Mouse (Mus musculus) spleen, embryonic (tissue): ENCODE measurements around the gene Klk1b9.
"Not testable (repeated sequence)": the region's sequence is repeated elsewhere in the genome, so short reads cannot be mapped to it uniquely, and the experiment has no call there.

Source experiments
- CTCF ChIA-PET: fragments of 350-600 bp; sonication (Branson Sonifier 250); formaldehyde crosslinking; loops from one replicate; lab custom pipeline; 2022; lab: Charles Lee

The Klk1b9 gene

GRCm38 (mm10) chr7:43975761-43976160, at the start of gene Klk1b9:
Gene Klk1b9 (plus strand): TSS chr7:43976061.
- CTCF ChIA-PET: not testable (repeated sequence)

GRCm38 (mm10) chr7:43928521-43928920, 47.3 kb upstream of the Klk1b9 start:
- CTCF ChIA-PET: no interaction called here

- CTCF ChIA-PET: no interaction called here
These were observed 43.5 kb upstream of the Klk1b9 start for GRCm38 (mm10) chr7:43932337-43932736.

GRCm38 (mm10) chr7:43933440-43933839, 42.4 kb upstream of the Klk1b9 start, which contains the start of gene Klk15:
Gene Klk15 (plus strand): TSS chr7:43933740.
- CTCF ChIA-PET: no interaction called here

GRCm38 (mm10) chr7:43934747-43935146, 41.1 kb upstream of the Klk1b9 start:
- CTCF ChIA-PET: no interaction called here

- CTCF ChIA-PET: no interaction called here
These were observed 39.3 kb upstream of the Klk1b9 start for GRCm38 (mm10) chr7:43936551-43936950.

GRCm38 (mm10) chr7:43942293-43942692, 33.6 kb upstream of the Klk1b9 start:
- CTCF ChIA-PET: not testable (repeated sequence)

GRCm38 (mm10) chr7:43944727-43945264, 31.1 kb upstream of the Klk1b9 start:
- CTCF ChIA-PET: no interaction called here

GRCm38 (mm10) chr7:43950364-43950763, 25.5 kb upstream of the Klk1b9 start, which contains the start of gene Klk1b8:
Gene Klk1b8 (plus strand): TSS chr7:43950664.
- CTCF ChIA-PET: no interaction called here

GRCm38 (mm10) chr7:43952703-43953102, 23.2 kb upstream of the Klk1b9 start:
- CTCF ChIA-PET: interaction anchor here (0.6 kb wide), 1 partner anchor 33 kb away, joined by 7 read pairs; no protein-coding TSS in a partner anchor

- CTCF ChIA-PET: no interaction called here
These were observed 9.4 kb upstream of the Klk1b9 start, which contains the start of gene Klk1b1 for GRCm38 (mm10) chr7:43966451-43966850. Gene Klk1b1 (plus strand): TSS chr7:43966751.

- CTCF ChIA-PET: no interaction called here
These were observed 8.8 kb upstream of the Klk1b9 start for GRCm38 (mm10) chr7:43967058-43967457.

GRCm38 (mm10) chr7:43967612-43968011, 8.2 kb upstream of the Klk1b9 start:
- CTCF ChIA-PET: no interaction called here

GRCm38 (mm10) chr7:43985657-43986056, 9.8 kb downstream of the Klk1b9 start:
- CTCF ChIA-PET: no interaction called here

GRCm38 (mm10) chr7:43994821-43995220, 19.0 kb downstream of the Klk1b9 start:
- CTCF ChIA-PET: not testable (repeated sequence)

- CTCF ChIA-PET: not testable (repeated sequence)
These were observed 19.7 kb downstream of the Klk1b9 start, which contains the start of gene Klk1b11 for GRCm38 (mm10) chr7:43995577-43995976. Gene Klk1b11 (plus strand): TSS chr7:43995877.

GRCm38 (mm10) chr7:44004847-44005246, 29.0 kb downstream of the Klk1b9 start:
- CTCF ChIA-PET: no interaction called here

GRCm38 (mm10) chr7:44011868-44012267, 36.0 kb downstream of the Klk1b9 start, which contains the start of gene Klk1b26:
Gene Klk1b26 (plus strand): TSS chr7:44012168.
- CTCF ChIA-PET: not testable (repeated sequence)

- CTCF ChIA-PET: not testable (repeated sequence)
These were observed 38.8 kb downstream of the Klk1b9 start for GRCm38 (mm10) chr7:44014666-44015065.

- CTCF ChIA-PET: no interaction called here
These were observed 39.2 kb downstream of the Klk1b9 start for GRCm38 (mm10) chr7:44015071-44015470.
